Mouse (Mus musculus) limb, embryonic 15.5 days (tissue): ENCODE measurements around the gene Ctdspl. TPM values are rescaled to one million over a fixed set of nuclear protein-coding genes. Genes with fewer than 3 reads are reported as not detected.
A peak's percentile ranks its signal among the peaks of the same experiment; 100 is the strongest.

Experiments used
- ATAC-seq: fragments of 200-750 bp; cut with Nextera tagmentation; 2 replicates; pipeline ENCODE4 v1.8.0; 2017; ENCODE audit warnings: low read depth, moderate TSS enrichment; ENCODE audit not compliant: insufficient number of reproducible peaks, low FRiP score, low TSS enrichment
- H3K27ac ChIP-seq: fragments of 300-500 bp; sonication (generic); 2 replicates; pipeline ENCODE4 v1.5.1; 2015; ENCODE audit warnings: moderate library complexity, mild to moderate bottlenecking, inconsistent platforms
- H3K27me3 ChIP-seq: fragments of 300-500 bp; sonication (generic); 2 replicates; pipeline ENCODE4 v1.6.1; 2015; ENCODE audit warnings: inconsistent platforms
- H3K36me3 ChIP-seq: fragments of 300-500 bp; sonication (generic); 2 replicates; pipeline ENCODE4 v1.6.1; 2015; ENCODE audit warnings: inconsistent platforms
- H3K4me1 ChIP-seq: fragments of 300-500 bp; sonication (generic); 2 replicates; pipeline ENCODE4 v1.6.1; 2015; ENCODE audit warnings: inconsistent platforms
- H3K4me2 ChIP-seq: fragments of 300-500 bp; sonication (generic); 2 replicates; pipeline ENCODE4 v1.6.1; 2015; ENCODE audit warnings: mild to moderate bottlenecking, inconsistent platforms
- H3K4me3 ChIP-seq: fragments of 300-500 bp; sonication (generic); 2 replicates; pipeline ENCODE4 v1.5.1; 2015; ENCODE audit warnings: mild to moderate bottlenecking, inconsistent platforms
- H3K9ac ChIP-seq: fragments of 300-500 bp; sonication (generic); 2 replicates; pipeline ENCODE4 v1.6.1; 2015; ENCODE audit warnings: inconsistent platforms
- H3K9me3 ChIP-seq: fragments of 300-500 bp; sonication (generic); 2 replicates; pipeline ENCODE4 v1.6.1; 2016; ENCODE audit warnings: inconsistent platforms
- WGBS: fragments of 180-500 bp; shearing (Covaris S2); methylation state at CpG from one replicate; pipeline ENCODE4 v1.1.7; 2015; 5-methylcytosine and 5-hydroxymethylcytosine counted together
- polyA plus RNA-seq: library from polyadenylated mRNA; unstranded; fragments of >200 nt; fragmentation: Nextera tagmentation; extraction: Ambion mirVana; gene quantifications from 2 replicates; pipeline ENCODE4 v1.2.1, GENCODE M21; 2015

The Ctdspl gene
- polyA plus RNA-seq, 1 experiment from 2014 or later = 19.2 TPM

DNA sequence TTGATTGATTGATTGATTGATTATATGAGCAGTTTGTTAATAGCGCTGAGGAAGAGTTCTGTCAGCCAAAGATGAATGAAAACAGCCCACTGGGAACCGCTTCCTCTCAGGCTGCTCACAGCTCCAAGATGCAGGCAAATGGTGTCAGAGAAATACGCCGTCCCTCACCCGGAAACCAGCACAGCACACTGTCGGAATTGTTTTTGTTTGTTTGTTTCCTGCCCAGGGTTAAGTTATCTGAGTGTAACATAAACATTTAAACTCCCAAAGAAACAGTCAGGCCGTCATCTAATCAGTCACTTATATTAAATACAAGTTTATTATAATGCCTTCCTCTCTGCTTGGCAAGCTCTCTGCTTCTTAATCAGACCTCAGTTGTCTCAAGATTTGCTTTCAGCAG lies 82.6 kb downstream of the Ctdspl start:
- 67% methylated on average over 7 of the region's 7 CpGs for WGBS
- Histone ChIP-seq H3K36me3 (peaks cover 24% of the 10 kb centered on the region), H3K4me1 (peaks cover 53% of the 10 kb centered on the region)

DNA sequence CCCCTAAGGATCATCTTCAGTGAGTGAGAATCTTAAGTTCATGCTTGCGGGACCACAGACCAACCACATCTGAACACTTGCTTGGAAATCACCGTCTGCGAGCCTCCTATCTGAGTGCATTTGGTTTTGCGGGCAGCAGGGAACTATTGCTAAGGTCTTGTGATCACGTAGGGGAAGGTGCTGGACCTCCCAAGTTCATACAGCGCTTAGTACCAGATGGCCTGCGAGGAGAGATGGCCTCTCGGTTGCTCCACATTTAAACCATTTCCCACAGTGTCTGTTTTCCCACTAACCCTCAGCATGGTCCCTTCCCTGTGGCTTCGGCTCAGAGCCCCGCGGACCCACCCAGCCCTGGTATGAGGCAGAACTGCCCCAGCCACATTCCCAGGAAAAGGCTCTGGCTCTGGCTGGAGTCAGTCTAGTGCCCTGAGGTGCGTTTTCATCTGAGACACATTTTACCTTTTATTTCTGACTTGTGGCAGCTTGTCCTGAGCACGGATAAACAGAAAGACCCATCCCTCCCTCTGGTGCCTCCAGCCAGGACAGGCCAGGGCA lies 84.0 kb downstream of the Ctdspl start:
- Histone ChIP-seq H3K36me3 (peaks cover 38% of the 10 kb centered on the region), H3K9me3 (no peaks in the 10 kb centered on the region), H3K4me3 (no peak overlapping the region), H3K4me1 (peaks cover 41% of the 10 kb centered on the region), H3K4me2 (no peak overlapping the region), H3K27ac (peak overlapping the region; percentile 77), H3K27me3 (no peaks in the 10 kb centered on the region), H3K9ac (no peak overlapping the region)
- WGBS = 57% methylated on average over 13 of the region's 13 CpGs
- ATAC-seq = no peak

More for the DNA sequence above, 82.6 kb downstream of the Ctdspl start:
- no peak for ATAC-seq
- no peak overlapping the region for H3K4me2 ChIP-seq
- no peak overlapping the region for H3K4me3 ChIP-seq
- no peak overlapping the region for H3K27ac ChIP-seq
- no peaks in the 10 kb centered on the region for H3K9me3 ChIP-seq
- H3K27me3 ChIP-seq = no peaks in the 10 kb centered on the region
- H3K9ac ChIP-seq = no peak overlapping the region

DNA sequence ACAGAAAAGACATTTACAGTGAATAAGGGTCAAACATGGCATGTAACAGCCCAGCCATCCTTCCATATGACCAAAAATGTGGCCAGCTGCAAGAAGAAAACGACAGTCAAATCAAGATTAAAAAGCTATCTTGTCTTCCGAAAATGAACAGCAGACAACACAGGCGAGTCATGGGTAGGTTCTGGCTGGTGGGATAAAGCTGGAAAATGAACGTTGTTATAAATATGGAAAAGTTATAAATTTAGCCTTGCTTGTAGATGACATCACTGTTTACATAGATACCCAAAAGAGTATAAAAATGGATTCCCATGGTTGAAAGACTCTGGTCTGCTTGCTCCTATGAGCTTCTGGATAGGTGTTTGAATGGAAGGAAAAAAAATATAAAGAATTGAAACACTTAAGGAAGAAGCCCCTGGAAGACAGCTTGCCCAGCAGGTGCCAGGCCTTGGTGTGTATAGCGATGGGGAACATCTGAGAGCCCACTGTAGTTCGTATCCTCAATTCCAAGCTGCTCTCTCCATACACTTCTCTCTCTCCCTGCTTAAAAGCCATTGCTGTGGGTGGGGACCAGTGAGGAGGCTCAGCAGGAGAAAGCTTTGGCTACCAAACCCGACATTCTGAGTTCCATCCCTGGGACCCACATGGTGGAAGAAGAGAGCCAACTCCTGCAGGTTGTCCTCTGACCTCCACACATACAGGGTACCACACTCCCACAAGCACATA lies 90.7 kb downstream of the Ctdspl start:
- no peak for ATAC-seq
- 0 out of 2 replicates have a peak, but pooled peaks cover 7% of the 10 kb centered on the region for H3K4me1 ChIP-seq
- H3K9ac ChIP-seq = no peak overlapping the region
- no peak overlapping the region for H3K4me3 ChIP-seq
- no peak overlapping the region for H3K27ac ChIP-seq
- no peak overlapping the region for H3K4me2 ChIP-seq
- no peaks in the 10 kb centered on the region for H3K9me3 ChIP-seq
- WGBS = 82% methylated on average over 7 of the region's 7 CpGs
- H3K36me3 ChIP-seq = peaks cover 70% of the 10 kb centered on the region
- H3K27me3 ChIP-seq = no peaks in the 10 kb centered on the region

DNA sequence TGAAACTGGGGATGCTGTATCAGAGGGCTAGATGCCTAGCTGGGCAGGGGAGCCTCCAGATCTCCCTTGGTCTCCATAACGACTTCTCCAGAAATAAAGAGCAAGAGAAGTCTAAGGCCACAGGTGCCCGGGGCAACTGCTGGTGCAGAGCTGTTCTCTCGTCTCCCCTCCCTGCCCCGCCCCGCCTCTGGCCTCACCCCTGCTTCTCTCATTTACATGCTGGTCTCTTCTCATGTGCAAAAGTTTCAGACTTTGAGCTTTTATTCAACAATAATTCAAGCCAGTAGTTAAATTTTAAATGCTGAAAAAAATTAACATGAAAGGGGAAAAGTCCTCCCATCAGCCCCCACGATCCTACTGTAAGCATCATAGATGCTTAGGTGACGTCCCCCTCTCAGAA lies 95.5 kb downstream of the Ctdspl start:
- Histone ChIP-seq H3K9ac (no peak overlapping the region), H3K4me1 (peaks cover 14% of the 10 kb centered on the region), H3K36me3 (peaks cover 46% of the 10 kb centered on the region), H3K27me3 (no peaks in the 10 kb centered on the region), H3K4me2 (no peak overlapping the region), H3K4me3 (no peak overlapping the region), H3K27ac (no peak overlapping the region), H3K9me3 (no peaks in the 10 kb centered on the region)
- ATAC-seq = no peak
- 66% methylated on average over 7 of the region's 7 CpGs for WGBS

DNA sequence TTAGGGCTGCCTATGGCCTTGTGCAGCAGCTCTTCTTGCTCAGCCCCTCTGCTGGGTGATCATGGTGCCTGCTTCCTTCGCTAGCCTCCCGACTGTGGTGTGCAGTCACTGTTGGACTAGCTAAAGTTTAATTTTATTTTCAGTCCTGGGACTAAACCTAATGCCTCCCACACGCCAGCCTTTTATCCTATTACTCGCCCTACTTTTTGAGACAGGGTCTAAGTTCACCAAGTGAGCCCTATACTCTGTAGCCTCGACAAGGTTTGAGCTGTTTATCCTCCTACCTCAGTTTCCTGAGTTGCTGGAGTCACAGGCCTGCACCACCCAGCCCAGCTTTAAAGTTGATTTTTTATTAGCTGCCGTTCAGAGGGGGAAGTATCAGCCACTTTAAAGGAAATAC lies 99.0 kb downstream of the Ctdspl start:
- Histone ChIP-seq H3K4me2 (no peak overlapping the region), H3K9me3 (no peaks in the 10 kb centered on the region), H3K9ac (no peak overlapping the region), H3K4me1 (peaks cover 13% of the 10 kb centered on the region), H3K4me3 (no peak overlapping the region), H3K27me3 (no peaks in the 10 kb centered on the region), H3K27ac (peak overlapping the region; percentile 38; the same call in 1 of the 2 replicates), H3K36me3 (peaks cover 34% of the 10 kb centered on the region)
- no peak for ATAC-seq
- WGBS = 46% methylated on average over 6 of the region's 6 CpGs

DNA sequence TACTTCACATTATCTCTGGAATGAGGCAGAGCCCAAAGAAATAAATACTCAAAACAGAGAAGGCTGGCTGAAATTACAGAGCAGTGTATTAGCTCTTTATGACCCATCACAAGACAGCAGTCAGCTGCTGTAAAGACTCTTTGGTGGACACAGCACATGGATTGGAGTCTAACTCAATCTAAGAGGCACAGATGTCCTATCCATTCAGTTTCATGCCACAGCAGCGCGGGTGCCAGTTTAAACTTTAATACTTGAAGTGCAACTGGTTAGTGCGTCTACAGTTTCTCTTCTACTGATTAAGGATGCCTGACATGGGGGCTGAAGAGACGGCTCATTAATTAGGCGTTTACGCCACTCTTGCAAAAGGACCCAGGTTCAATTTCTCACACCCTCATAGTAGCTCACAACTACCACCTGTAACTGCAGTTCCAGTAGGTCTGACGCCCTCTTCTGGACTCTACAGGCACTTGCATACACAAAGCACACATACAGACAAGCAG lies 99.6 kb downstream of the Ctdspl start:
- Histone ChIP-seq H3K4me3 (no peak overlapping the region), H3K36me3 (peaks cover 29% of the 10 kb centered on the region), H3K9me3 (no peaks in the 10 kb centered on the region), H3K4me1 (peaks cover 13% of the 10 kb centered on the region), H3K27me3 (no peaks in the 10 kb centered on the region), H3K9ac (no peak overlapping the region), H3K4me2 (no peak overlapping the region), H3K27ac (no peak overlapping the region)
- 72% methylated on average over 7 of the region's 7 CpGs for WGBS
- no peak for ATAC-seq

DNA sequence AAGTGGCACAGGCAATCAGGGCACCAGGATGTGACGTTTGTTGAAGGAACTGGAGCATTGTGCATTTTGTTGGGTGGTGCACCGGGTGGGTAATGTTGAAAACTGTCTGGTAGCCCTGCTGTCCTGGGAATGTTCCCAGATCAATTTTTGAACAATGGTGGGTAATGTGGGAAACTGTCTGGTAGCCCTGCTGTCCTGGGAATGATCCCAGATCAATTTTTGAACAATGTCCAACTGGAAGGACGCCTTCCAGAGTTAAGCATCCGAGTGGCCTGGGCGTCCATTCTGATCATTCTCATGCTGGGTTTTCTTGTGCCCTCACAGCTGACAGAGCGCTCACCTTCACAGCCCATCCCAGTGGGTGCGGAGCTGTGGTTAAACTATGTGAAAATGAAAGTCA lies 101.1 kb downstream of the Ctdspl start:
- Histone ChIP-seq H3K4me1 (peaks cover 28% of the 10 kb centered on the region), H3K9me3 (no peaks in the 10 kb centered on the region), H3K4me2 (no peak overlapping the region), H3K27me3 (no peaks in the 10 kb centered on the region), H3K4me3 (no peak overlapping the region), H3K9ac (no peak overlapping the region), H3K27ac (no peak overlapping the region), H3K36me3 (peaks cover 24% of the 10 kb centered on the region)
- WGBS = 93% methylated on average over 7 of the region's 7 CpGs
- ATAC-seq = no peak

DNA sequence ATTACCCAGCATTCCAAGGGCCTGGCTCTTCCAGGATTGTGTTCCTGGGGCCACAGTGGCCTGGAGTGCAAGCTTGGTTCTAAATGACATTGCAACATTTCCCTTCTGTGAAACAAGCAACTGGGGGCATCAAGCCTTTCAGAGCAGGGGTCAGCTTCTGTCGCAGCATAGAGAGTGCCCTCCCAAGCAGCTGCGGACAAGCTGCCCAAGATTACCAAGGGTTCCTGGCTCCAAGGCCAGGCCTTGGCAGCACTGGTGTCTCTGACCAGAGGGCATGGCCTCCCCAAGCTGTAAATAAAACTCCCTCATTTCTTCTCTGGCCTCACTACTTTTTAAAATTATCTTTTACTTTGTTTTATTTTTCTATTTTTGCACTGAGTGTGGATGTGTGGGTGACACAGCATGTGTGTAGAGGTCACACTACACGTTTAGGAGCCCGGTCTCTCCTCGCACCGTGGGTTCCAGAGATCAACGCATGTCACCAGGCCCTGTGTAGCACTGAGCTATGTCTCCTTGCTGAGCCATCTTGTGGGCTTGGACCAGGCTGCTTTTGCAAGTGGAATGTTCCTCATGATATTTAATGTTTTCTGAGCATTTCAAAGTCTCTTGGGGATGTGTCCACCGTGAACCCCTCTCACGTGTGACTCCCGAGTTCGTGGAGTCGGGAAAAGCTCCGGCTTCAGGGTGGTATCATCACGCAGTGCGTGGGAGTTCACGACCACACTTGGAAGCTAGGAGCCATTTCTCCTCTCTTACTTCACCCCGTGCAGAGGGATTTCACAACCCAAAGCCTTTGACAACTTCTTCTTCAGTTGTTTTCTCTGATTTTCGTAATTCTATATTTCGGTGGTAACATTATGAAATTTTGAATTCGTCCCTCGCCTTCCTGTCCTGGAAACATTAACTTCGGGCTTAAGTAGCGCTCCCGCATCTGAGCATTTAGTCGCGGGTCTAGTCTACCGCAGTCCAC lies 102.3 kb downstream of the Ctdspl start:
- no peak overlapping the region for H3K4me3 ChIP-seq
- WGBS = 92% methylated on average over 27 of the region's 27 CpGs
- H3K27me3 ChIP-seq = no peaks in the 10 kb centered on the region
- H3K9me3 ChIP-seq = no peaks in the 10 kb centered on the region
- H3K4me1 ChIP-seq = peaks cover 40% of the 10 kb centered on the region
- no peak for ATAC-seq
- peaks cover 24% of the 10 kb centered on the region for H3K36me3 ChIP-seq
- no peak overlapping the region for H3K27ac ChIP-seq
- no peak overlapping the region for H3K9ac ChIP-seq
- no peak overlapping the region for H3K4me2 ChIP-seq

DNA sequence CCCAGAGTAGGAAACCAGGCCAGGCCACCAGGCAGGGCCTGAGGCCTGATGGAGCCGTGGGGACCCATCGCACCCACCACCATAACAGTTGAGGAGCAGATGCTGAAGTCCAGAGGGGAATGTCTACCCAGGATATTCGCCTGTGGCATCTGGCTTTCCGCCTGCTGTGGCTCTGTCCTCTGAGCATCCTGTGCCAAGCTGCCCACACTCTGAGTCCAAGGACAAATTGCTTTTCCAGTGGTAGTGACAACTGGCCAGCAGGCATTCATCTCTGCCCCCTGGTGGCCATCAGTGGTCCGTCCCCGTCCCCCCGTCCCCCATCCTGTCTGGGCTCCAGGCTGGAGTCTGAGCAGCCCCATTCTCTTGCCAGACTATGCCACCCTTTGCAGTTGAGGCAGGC lies 103.3 kb downstream of the Ctdspl start:
- ATAC-seq = no peak

DNA sequence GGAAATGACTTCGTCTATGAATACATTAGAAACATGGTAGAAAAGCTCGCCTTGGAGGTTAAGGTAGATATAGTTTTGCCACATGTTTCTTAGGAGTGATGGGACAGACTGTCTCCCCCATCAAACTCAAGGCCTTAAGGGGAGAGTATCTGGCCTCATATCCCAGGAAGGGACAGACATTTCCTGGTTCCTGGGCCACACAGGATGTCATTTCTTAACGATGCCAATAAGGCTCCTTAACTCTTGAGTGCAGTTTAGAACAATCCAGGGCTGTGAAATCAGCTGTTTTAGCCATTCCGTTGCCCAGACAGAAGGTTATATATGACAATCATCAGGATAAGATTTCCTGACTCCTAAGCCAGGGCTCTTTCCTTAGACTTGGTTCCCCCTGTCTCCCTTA lies 104.8 kb downstream of the Ctdspl start:
- peaks cover 56% of the 10 kb centered on the region for H3K4me1 ChIP-seq
- no peaks in the 10 kb centered on the region for H3K27me3 ChIP-seq
- no peak overlapping the region for H3K9ac ChIP-seq
- H3K27ac ChIP-seq = peak overlapping the region; percentile 80
- 68% methylated on average over 4 of the region's 4 CpGs for WGBS
- ATAC-seq = no peak
- no peak overlapping the region for H3K4me2 ChIP-seq
- no peaks in the 10 kb centered on the region for H3K9me3 ChIP-seq
- H3K4me3 ChIP-seq = no peak overlapping the region
- peaks cover 26% of the 10 kb centered on the region for H3K36me3 ChIP-seq

More for the DNA sequence above, 103.3 kb downstream of the Ctdspl start:
- no peak overlapping the region for H3K4me2 ChIP-seq
- WGBS = 49% methylated on average over 7 of the region's 7 CpGs
- no peaks in the 10 kb centered on the region for H3K27me3 ChIP-seq
- peaks cover 26% of the 10 kb centered on the region for H3K36me3 ChIP-seq
- H3K4me1 ChIP-seq = peaks cover 50% of the 10 kb centered on the region
- H3K9ac ChIP-seq = no peak overlapping the region
- H3K9me3 ChIP-seq = no peaks in the 10 kb centered on the region
- H3K27ac ChIP-seq = no peak overlapping the region
- H3K4me3 ChIP-seq = no peak overlapping the region

DNA sequence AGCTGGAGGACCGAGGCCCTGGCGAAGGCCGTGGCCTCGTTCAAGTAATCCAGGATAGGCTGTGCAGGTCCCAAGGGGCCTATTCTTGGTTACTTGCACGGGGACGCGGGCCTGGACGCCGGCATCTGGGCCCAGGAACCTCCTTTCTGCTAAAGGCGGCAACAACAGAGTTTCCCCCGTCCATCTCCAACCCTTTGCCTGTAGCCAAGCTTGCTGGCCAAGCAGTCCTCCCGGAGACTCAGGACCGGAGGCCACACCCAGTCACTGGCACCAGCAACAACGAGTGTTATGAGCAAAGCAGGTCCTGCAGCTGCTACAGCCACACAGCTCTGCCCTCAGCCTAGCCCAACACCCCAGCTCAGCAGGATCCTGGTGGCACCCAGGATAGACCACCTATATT lies 105.5 kb downstream of the Ctdspl start:
- WGBS = 46% methylated on average over 14 of the region's 14 CpGs
- peaks cover 63% of the 10 kb centered on the region for H3K4me1 ChIP-seq
- peak; percentile 62 for ATAC-seq
- peaks cover 26% of the 10 kb centered on the region for H3K36me3 ChIP-seq
- H3K27me3 ChIP-seq = no peaks in the 10 kb centered on the region
- no peak overlapping the region for H3K4me3 ChIP-seq
- no peaks in the 10 kb centered on the region for H3K9me3 ChIP-seq
- peak overlapping the region; percentile 80 for H3K27ac ChIP-seq
- no peak overlapping the region for H3K9ac ChIP-seq
- H3K4me2 ChIP-seq = 0 out of 2 replicates have a peak overlapping the region, but pooled peaks have one; percentile 20
